Mouse (Mus musculus): ENCODE measurements around the gene Kyat1. TPM values are rescaled to one million over a fixed set of nuclear protein-coding genes. Genes with fewer than 3 reads are reported as not detected.

Kyat1 gene
- polyA plus RNA-seq, 1 experiment from 2014 or later = 22.0 TPM

GRCm38 (mm10) chr2:30247036-30247435, 41.4 kb upstream of the Kyat1 start:
- no peak for ATAC-seq (ENCODE audit: insufficient number of reproducible peaks, insufficient read depth, low FRiP score, low read depth)
- Histone ChIP-seq H3K36me3 (ENCODE audit: control insufficient read depth, insufficient read depth, low read length) (peaks cover 68% of the 10 kb centered on the region), H3K9me3 (ENCODE audit: control insufficient read depth, low read length) (no peaks in the 10 kb centered on the region), H3K4me2 (ENCODE audit: low read length) (no peak overlapping the region), H3K9ac (ENCODE audit: low read length) (no peak overlapping the region), H3K4me3 (ENCODE audit: control insufficient read depth in 1 of 2, insufficient read depth in 1 of 2, low read depth in 1 of 2, low read length in 2 of 2) (no peak overlapping the region), H3K27me3 (ENCODE audit: control insufficient read depth, insufficient read depth, low read length) (no peaks in the 10 kb centered on the region), H3K4me1 (ENCODE audit: control insufficient read depth in 2 of 2, insufficient read depth in 2 of 2, low read length in 2 of 2) (peaks cover 13 to 29% of the 10 kb centered on the region in 2 experiments), H3K27ac (replicated peaks in 1 of 2; ENCODE audit: control insufficient read depth in 1 of 2, insufficient read depth in 1 of 2, low read depth in 2 of 2, low read length in 2 of 2) (no peak overlapping the region)
- WGBS = 91% methylated on average over 5 of the region's 5 CpGs

GRCm38 (mm10) chr2:30244595-30245178, 39.0 kb upstream of the Kyat1 start:
- Histone ChIP-seq H3K4me2 (ENCODE audit: low read length) (no peak overlapping the region), H3K36me3 (ENCODE audit: control insufficient read depth, insufficient read depth, low read length) (peaks cover 72% of the 10 kb centered on the region), H3K4me3 (ENCODE audit: control insufficient read depth in 1 of 2, insufficient read depth in 1 of 2, low read depth in 1 of 2, low read length in 2 of 2) (no peak overlapping the region), H3K4me1 (ENCODE audit: control insufficient read depth in 2 of 2, insufficient read depth in 2 of 2, low read length in 2 of 2) (peaks cover 19 to 42% of the 10 kb centered on the region in 2 experiments), H3K27ac (replicated peaks in 1 of 2; ENCODE audit: control insufficient read depth in 1 of 2, insufficient read depth in 1 of 2, low read depth in 2 of 2, low read length in 2 of 2) (no peak overlapping the region), H3K9me3 (ENCODE audit: control insufficient read depth, low read length) (no peaks in the 10 kb centered on the region), H3K9ac (ENCODE audit: low read length) (no peak overlapping the region), H3K27me3 (ENCODE audit: control insufficient read depth, insufficient read depth, low read length) (no peaks in the 10 kb centered on the region)
- ATAC-seq (ENCODE audit: insufficient number of reproducible peaks, insufficient read depth, low FRiP score, low read depth) = no peak
- WGBS = 80% methylated on average over 7 of the region's 7 CpGs

- no peak overlapping the region for H3K4me3 ChIP-seq (ENCODE audit: control insufficient read depth in 1 of 2, insufficient read depth in 1 of 2, low read depth in 1 of 2, low read length in 2 of 2)
- no peak overlapping the region for H3K9ac ChIP-seq (ENCODE audit: low read length)
- peaks cover 59% of the 10 kb centered on the region for H3K36me3 ChIP-seq (ENCODE audit: control insufficient read depth, insufficient read depth, low read length)
- no peak overlapping the region for H3K4me2 ChIP-seq (ENCODE audit: low read length)
- no peaks in the 10 kb centered on the region for H3K27me3 ChIP-seq (ENCODE audit: control insufficient read depth, insufficient read depth, low read length)
- 94% methylated on average over 4 of the region's 4 CpGs for WGBS
- H3K27ac ChIP-seq (replicated peaks in 1 of 2; ENCODE audit: control insufficient read depth in 1 of 2, insufficient read depth in 1 of 2, low read depth in 2 of 2, low read length in 2 of 2) = peak overlapping the region in 1 of 2 experiments; percentile 64; a peak in 2 of 4 replicates
- no peaks in the 10 kb centered on the region for H3K9me3 ChIP-seq (ENCODE audit: control insufficient read depth, low read length)
- no peak for ATAC-seq (ENCODE audit: insufficient number of reproducible peaks, insufficient read depth, low FRiP score, low read depth)
- H3K4me1 ChIP-seq (ENCODE audit: control insufficient read depth in 2 of 2, insufficient read depth in 2 of 2, low read length in 2 of 2) = peaks cover 32 to 55% of the 10 kb centered on the region in 2 experiments
Observed at GRCm38 (mm10) chr2:30243391-30243790, 37.7 kb upstream of the Kyat1 start.

GRCm38 (mm10) chr2:30242509-30242908, 36.9 kb upstream of the Kyat1 start:
- WGBS = 28% methylated on average over 4 of the region's 4 CpGs
- Histone ChIP-seq H3K4me2 (ENCODE audit: low read length) (peak overlapping the region; percentile 9; the same call in 1 of the 2 replicates), H3K4me1 (ENCODE audit: control insufficient read depth in 2 of 2, insufficient read depth in 2 of 2, low read length in 2 of 2) (peaks cover 32 to 55% of the 10 kb centered on the region in 2 experiments), H3K9ac (ENCODE audit: low read length) (no peak overlapping the region), H3K4me3 (ENCODE audit: control insufficient read depth in 1 of 2, insufficient read depth in 1 of 2, low read depth in 1 of 2, low read length in 2 of 2) (no peak overlapping the region), H3K36me3 (ENCODE audit: control insufficient read depth, insufficient read depth, low read length) (peaks cover 54% of the 10 kb centered on the region), H3K27ac (replicated peaks in 1 of 2; ENCODE audit: control insufficient read depth in 1 of 2, insufficient read depth in 1 of 2, low read depth in 2 of 2, low read length in 2 of 2) (peak overlapping the region; percentile 64 to 70), H3K27me3 (ENCODE audit: control insufficient read depth, insufficient read depth, low read length) (no peaks in the 10 kb centered on the region), H3K9me3 (ENCODE audit: control insufficient read depth, low read length) (no peaks in the 10 kb centered on the region)
- ATAC-seq (ENCODE audit: insufficient number of reproducible peaks, insufficient read depth, low FRiP score, low read depth) = peak; percentile 25

GRCm38 (mm10) chr2:30240267-30240666, 34.6 kb upstream of the Kyat1 start, which contains the start of gene Gm28035:
Gene Gm28035 (plus strand): TSS chr2:30240567.
- Histone ChIP-seq H3K36me3 (ENCODE audit: control insufficient read depth, insufficient read depth, low read length) (peaks cover 45% of the 10 kb centered on the region), H3K27ac (replicated peaks in 1 of 2; ENCODE audit: control insufficient read depth in 1 of 2, insufficient read depth in 1 of 2, low read depth in 2 of 2, low read length in 2 of 2) (peak within 1 kb of the TSS; percentile 87 to 91), H3K4me3 (ENCODE audit: control insufficient read depth in 1 of 2, insufficient read depth in 1 of 2, low read depth in 1 of 2, low read length in 2 of 2) (peak within 1 kb of the TSS in 1 of 2 experiments; percentile 8; a peak in 2 of 4 replicates), H3K9me3 (ENCODE audit: control insufficient read depth, low read length) (no peaks in the 10 kb centered on the region), H3K9ac (ENCODE audit: low read length) (peak within 1 kb of the TSS; percentile 91), H3K4me1 (ENCODE audit: control insufficient read depth in 2 of 2, insufficient read depth in 2 of 2, low read length in 2 of 2) (peaks cover 32 to 52% of the 10 kb centered on the region in 2 experiments), H3K4me2 (ENCODE audit: low read length) (peak within 1 kb of the TSS; percentile 90), H3K27me3 (ENCODE audit: control insufficient read depth, insufficient read depth, low read length) (no peaks in the 10 kb centered on the region)
- no peak for ATAC-seq (ENCODE audit: insufficient number of reproducible peaks, insufficient read depth, low FRiP score, low read depth)
- 51% methylated on average over 2 of the region's 2 CpGs for WGBS

- Histone ChIP-seq H3K4me2 (ENCODE audit: low read length) (peak overlapping the region; percentile 90), H3K9me3 (ENCODE audit: control insufficient read depth, low read length) (no peaks in the 10 kb centered on the region), H3K4me3 (ENCODE audit: control insufficient read depth in 1 of 2, insufficient read depth in 1 of 2, low read depth in 1 of 2, low read length in 2 of 2) (peak overlapping the region in 1 of 2 experiments; percentile 8; a peak in 2 of 4 replicates), H3K27ac (replicated peaks in 1 of 2; ENCODE audit: control insufficient read depth in 1 of 2, insufficient read depth in 1 of 2, low read depth in 2 of 2, low read length in 2 of 2) (peak overlapping the region; percentile 87 to 91), H3K9ac (ENCODE audit: low read length) (peak overlapping the region; percentile 91), H3K27me3 (ENCODE audit: control insufficient read depth, insufficient read depth, low read length) (no peaks in the 10 kb centered on the region), H3K4me1 (ENCODE audit: control insufficient read depth in 2 of 2, insufficient read depth in 2 of 2, low read length in 2 of 2) (peaks cover 32 to 52% of the 10 kb centered on the region in 2 experiments), H3K36me3 (ENCODE audit: control insufficient read depth, insufficient read depth, low read length) (peaks cover 43% of the 10 kb centered on the region)
- 19% methylated on average over 4 of the region's 4 CpGs for WGBS
- peak; percentile 31 for ATAC-seq (ENCODE audit: insufficient number of reproducible peaks, insufficient read depth, low FRiP score, low read depth)
Observed at GRCm38 (mm10) chr2:30239777-30240176, 34.1 kb upstream of the Kyat1 start.

- 44% methylated on average over 3 of the region's 3 CpGs for WGBS
- Histone ChIP-seq H3K4me2 (ENCODE audit: low read length) (peak overlapping the region; percentile 90), H3K27me3 (ENCODE audit: control insufficient read depth, insufficient read depth, low read length) (no peaks in the 10 kb centered on the region), H3K36me3 (ENCODE audit: control insufficient read depth, insufficient read depth, low read length) (peaks cover 35% of the 10 kb centered on the region), H3K4me3 (ENCODE audit: control insufficient read depth in 1 of 2, insufficient read depth in 1 of 2, low read depth in 1 of 2, low read length in 2 of 2) (peak overlapping the region; percentile 76 to 93), H3K9ac (ENCODE audit: low read length) (peak overlapping the region; percentile 91), H3K9me3 (ENCODE audit: control insufficient read depth, low read length) (no peaks in the 10 kb centered on the region), H3K27ac (replicated peaks in 1 of 2; ENCODE audit: control insufficient read depth in 1 of 2, insufficient read depth in 1 of 2, low read depth in 2 of 2, low read length in 2 of 2) (peak overlapping the region; percentile 87 to 91), H3K4me1 (ENCODE audit: control insufficient read depth in 2 of 2, insufficient read depth in 2 of 2, low read length in 2 of 2) (peaks cover 32 to 52% of the 10 kb centered on the region in 2 experiments)
- no peak for ATAC-seq (ENCODE audit: insufficient number of reproducible peaks, insufficient read depth, low FRiP score, low read depth)
Observed at GRCm38 (mm10) chr2:30238906-30239465, 33.3 kb upstream of the Kyat1 start.

Measured in heart, embryonic 14.5 days (tissue).